Mouse (Mus musculus): ENCODE measurements around the gene Fam83g.

DNA sequence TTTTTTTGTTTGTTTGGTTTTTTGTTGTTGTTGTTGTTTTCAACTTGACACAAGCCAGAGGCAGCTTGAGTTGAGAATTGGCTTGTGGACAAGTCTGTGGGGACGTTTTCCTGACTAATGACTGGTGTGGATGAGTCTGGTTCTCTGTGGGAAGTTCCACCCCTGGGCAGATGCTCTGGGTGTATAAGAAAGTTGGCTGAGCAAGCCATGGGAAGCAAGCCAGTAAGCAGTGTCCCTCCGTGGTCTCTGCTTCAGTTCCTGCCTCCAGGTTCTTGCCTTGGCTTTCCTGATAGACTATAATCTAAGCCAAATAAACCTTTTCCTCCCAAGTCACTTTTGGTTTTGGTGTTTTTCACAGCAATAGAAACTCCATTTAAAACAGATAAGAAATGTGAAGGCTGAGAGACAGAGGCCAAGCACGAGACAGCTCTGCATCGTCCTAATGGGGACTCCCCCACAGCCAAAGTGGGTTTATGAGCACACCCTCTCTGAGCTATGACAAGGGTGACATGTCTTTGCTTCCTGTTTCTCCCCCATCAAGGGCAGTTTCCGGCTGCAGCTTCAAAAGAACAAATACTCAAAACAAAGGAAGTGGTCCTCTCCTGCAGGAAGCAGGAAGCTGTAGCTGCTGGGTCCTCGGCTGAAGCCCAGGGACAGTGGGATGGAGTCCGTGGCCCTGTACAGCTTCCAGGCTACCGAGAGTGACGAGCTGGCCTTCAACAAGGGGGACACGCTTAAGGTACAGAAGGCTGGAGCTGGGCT lies 31.0 kb upstream of the Fam83g start, which contains the start of gene Grap:
- no peak for TF ChIP-seq CTCF (IDR thresholded peaks at IDR 0.05; ENCODE audit: borderline replicate concordance, extremely low read depth, insufficient read depth, insufficient read length)
- TF ChIP-seq POLR2A (IDR thresholded peaks at IDR 0.05; ENCODE audit: borderline replicate concordance, extremely low read depth, insufficient read depth, insufficient read length, poor library complexity, severe bottlenecking), result no peak
